Mouse (Mus musculus) heart, embryonic 11.5 days (tissue): ENCODE data around the gene Hoxc5. TPM values are rescaled to one million over a fixed set of nuclear protein-coding genes. Genes with fewer than 3 reads are reported as not detected.
A peak's percentile ranks its signal among the peaks of the same experiment; 100 is the strongest.

ENCODE experiments used
- ATAC-seq: fragments of 200-750 bp; cut with Nextera tagmentation; replicated peaks from 2 replicates; pipeline ENCODE4 v1.8.0; 2017; ENCODE audit warnings: moderate library complexity; ENCODE audit not compliant: insufficient number of reproducible peaks, low FRiP score, low TSS enrichment
- H3K27ac ChIP-seq: fragments of 300-500 bp; sonication (generic); 2 replicates; pipeline ENCODE4 v1.5.1; 2014; ENCODE audit warnings: mild to moderate bottlenecking, low read depth, low read length
- H3K27me3 ChIP-seq: fragments of 300-500 bp; sonication (generic); 2 replicates; pipeline ENCODE4 v1.6.1; 2014; ENCODE audit warnings: mild to moderate bottlenecking, low read length, mixed read lengths; ENCODE audit not compliant: control insufficient read depth, insufficient read depth
- H3K36me3 ChIP-seq: fragments of 300-500 bp; sonication (generic); 2 replicates; pipeline ENCODE4 v1.6.1; 2014; ENCODE audit warnings: mild to moderate bottlenecking, low read length, moderate library complexity, mixed read lengths; ENCODE audit not compliant: control insufficient read depth, insufficient read depth
- H3K4me1 ChIP-seq: fragments of 300-500 bp; sonication (generic); 2 replicates; pipeline ENCODE4 v1.6.1; 2014; ENCODE audit warnings: low read length; ENCODE audit not compliant: control insufficient read depth, insufficient read depth
- H3K4me2 ChIP-seq: fragments of 300-500 bp; sonication (generic); 2 replicates; pipeline ENCODE4 v1.6.1; 2014; ENCODE audit warnings: mild to moderate bottlenecking, moderate library complexity
- H3K4me3 ChIP-seq: fragments of 300-500 bp; sonication (generic); 2 replicates; pipeline ENCODE4 v1.5.1; 2014; ENCODE audit warnings: low read depth, low read length
- H3K9ac ChIP-seq: fragments of 300-500 bp; sonication (generic); 2 replicates; pipeline ENCODE4 v1.6.1; 2014; ENCODE audit warnings: mild to moderate bottlenecking, low read depth, low read length, moderate library complexity
- H3K9me3 ChIP-seq: fragments of 300-500 bp; sonication (generic); replicated peaks from 2 replicates; pipeline ENCODE4 v1.6.1; 2016; ENCODE audit warnings: low read length; ENCODE audit not compliant: control insufficient read depth
- WGBS: fragments of 180-500 bp; shearing (Covaris S2); extraction: QIAGEN DNeasy Blood & Tissue Kit; methylation state at CpG from one replicate; pipeline ENCODE4 v1.1.7; 2014; ENCODE audit not compliant: insufficient replicate concordance; 5-methylcytosine and 5-hydroxymethylcytosine counted together
- polyA plus RNA-seq: library from polyadenylated mRNA; unstranded; fragments of >200 nt; fragmentation: Nextera tagmentation; extraction: Ambion mirVana; gene quantifications from 2 replicates; pipeline ENCODE4 v1.2.1, GENCODE M21; 2014

The Hoxc5 gene
- polyA plus RNA-seq, 1 experiment from 2014 or later, result 1.7 TPM

- H3K9me3 ChIP-seq, result no peaks in the 10 kb centered on the region
- H3K27me3 ChIP-seq, result peaks cover 96% of the 10 kb centered on the region
- ATAC-seq, result no peak
- WGBS, result 2% methylated on average over 12 of the region's 12 CpGs
- no peak overlapping the region for H3K4me3 ChIP-seq
- no peak overlapping the region for H3K9ac ChIP-seq
- no peak overlapping the region for H3K4me2 ChIP-seq
- H3K36me3 ChIP-seq, result no peaks in the 10 kb centered on the region
- 0 out of 2 replicates have a peak, but pooled peaks cover 2% of the 10 kb centered on the region for H3K4me1 ChIP-seq
- no peak overlapping the region for H3K27ac ChIP-seq
Observed at GRCm38 (mm10) chr15:102970740-102971139, 3.5 kb downstream of the Hoxc5 start.

GRCm38 (mm10) chr15:102972254-102972653, 5.0 kb downstream of the Hoxc5 start:
- Histone ChIP-seq H3K9me3 (no peaks in the 10 kb centered on the region), H3K27me3 (peaks cover 96% of the 10 kb centered on the region), H3K9ac (no peak overlapping the region), H3K27ac (no peak overlapping the region), H3K4me3 (no peak overlapping the region), H3K4me2 (no peak overlapping the region), H3K36me3 (no peaks in the 10 kb centered on the region), H3K4me1 (0 out of 2 replicates have a peak, but pooled peaks cover 3% of the 10 kb centered on the region)
- WGBS, result 2% methylated on average over 21 of the region's 21 CpGs
- ATAC-seq, result no peak

- Histone ChIP-seq H3K27ac (no peak overlapping the region), H3K27me3 (peaks cover 96% of the 10 kb centered on the region), H3K4me1 (0 out of 2 replicates have a peak, but pooled peaks cover 3% of the 10 kb centered on the region), H3K36me3 (no peaks in the 10 kb centered on the region), H3K9me3 (no peaks in the 10 kb centered on the region), H3K9ac (no peak overlapping the region), H3K4me2 (no peak overlapping the region), H3K4me3 (no peak overlapping the region)
- ATAC-seq, result no peak
- 3% methylated on average over 6 of the region's 6 CpGs for WGBS
Observed at GRCm38 (mm10) chr15:102972753-102973152, 5.5 kb downstream of the Hoxc5 start.

GRCm38 (mm10) chr15:102975034-102975433, 7.8 kb downstream of the Hoxc5 start:
- Histone ChIP-seq H3K9me3 (no peaks in the 10 kb centered on the region), H3K4me2 (no peak overlapping the region), H3K27ac (no peak overlapping the region), H3K27me3 (peaks cover 98% of the 10 kb centered on the region), H3K9ac (no peak overlapping the region), H3K4me3 (no peak overlapping the region), H3K36me3 (no peaks in the 10 kb centered on the region), H3K4me1 (0 out of 2 replicates have a peak, but pooled peaks cover 3% of the 10 kb centered on the region)
- ATAC-seq, result no peak
- WGBS, result 6% methylated on average over 7 of the region's 7 CpGs

- no peak overlapping the region for H3K4me2 ChIP-seq
- no peak overlapping the region for H3K27ac ChIP-seq
- no peak for ATAC-seq
- 1% methylated on average over 21 of the region's 21 CpGs for WGBS
- no peak overlapping the region for H3K9ac ChIP-seq
- H3K36me3 ChIP-seq, result no peaks in the 10 kb centered on the region
- no peaks in the 10 kb centered on the region for H3K9me3 ChIP-seq
- no peak overlapping the region for H3K4me3 ChIP-seq
- peaks cover 98% of the 10 kb centered on the region for H3K27me3 ChIP-seq
- H3K4me1 ChIP-seq, result 0 out of 2 replicates have a peak, but pooled peaks cover 3% of the 10 kb centered on the region
Observed at GRCm38 (mm10) chr15:102975688-102976111, 8.5 kb downstream of the Hoxc5 start.

- Histone ChIP-seq H3K9me3 (no peaks in the 10 kb centered on the region), H3K9ac (no peak within 1 kb of the TSS), H3K27ac (no peak within 1 kb of the TSS), H3K27me3 (peaks cover 98% of the 10 kb centered on the region), H3K4me1 (0 out of 2 replicates have a peak, but pooled peaks cover 3% of the 10 kb centered on the region), H3K4me2 (peak within 1 kb of the TSS; percentile 45), H3K36me3 (no peaks in the 10 kb centered on the region), H3K4me3 (peak within 1 kb of the TSS; percentile 26; the same call in 1 of the 2 replicates)
- 0% methylated on average over 11 of the region's 20 CpGs for WGBS
- ATAC-seq, result no peak
Observed at GRCm38 (mm10) chr15:102976171-102976570, 8.9 kb downstream of the Hoxc5 start, which contains the start of gene Hoxc9. TSS of gene Hoxc9 (plus strand) at chr15:102976439.

- Histone ChIP-seq H3K9me3 (no peaks in the 10 kb centered on the region), H3K4me1 (0 out of 2 replicates have a peak, but pooled peaks cover 3% of the 10 kb centered on the region), H3K9ac (no peak overlapping the region), H3K36me3 (no peaks in the 10 kb centered on the region), H3K4me3 (peak overlapping the region; percentile 26; the same call in 1 of the 2 replicates), H3K27me3 (peaks cover 98% of the 10 kb centered on the region), H3K27ac (no peak overlapping the region), H3K4me2 (peak overlapping the region; percentile 45)
- ATAC-seq, result no peak
- WGBS, result under 1% methylated on average over 37 of the region's 37 CpGs
Observed at GRCm38 (mm10) chr15:102976631-102977422, 9.6 kb downstream of the Hoxc5 start.

GRCm38 (mm10) chr15:102977423-102977974, 10.3 kb downstream of the Hoxc5 start:
- H3K27ac ChIP-seq, result no peak overlapping the region
- H3K9me3 ChIP-seq, result no peaks in the 10 kb centered on the region
- no peaks in the 10 kb centered on the region for H3K36me3 ChIP-seq
- 0 out of 2 replicates have a peak, but pooled peaks cover 3% of the 10 kb centered on the region for H3K4me1 ChIP-seq
- peak overlapping the region; percentile 26; the same call in 1 of the 2 replicates for H3K4me3 ChIP-seq
- H3K4me2 ChIP-seq, result peak overlapping the region; percentile 45
- WGBS, result 2% methylated on average over 16 of the region's 16 CpGs
- peaks cover 98% of the 10 kb centered on the region for H3K27me3 ChIP-seq
- no peak for ATAC-seq
- no peak overlapping the region for H3K9ac ChIP-seq
